Mouse (Mus musculus): ENCODE results near the gene Chn2.
"Not testable (repeated sequence)": the region's sequence is repeated elsewhere in the genome, so short reads cannot be mapped to it uniquely, and the experiment has no call there.

The Chn2 gene

GRCm38 (mm10) chr6:54151443-54152241, 112.3 kb downstream of the Chn2 start:
- no peak for DNase-seq (ENCODE audit: low spot score in 2 of 2)

DNA sequence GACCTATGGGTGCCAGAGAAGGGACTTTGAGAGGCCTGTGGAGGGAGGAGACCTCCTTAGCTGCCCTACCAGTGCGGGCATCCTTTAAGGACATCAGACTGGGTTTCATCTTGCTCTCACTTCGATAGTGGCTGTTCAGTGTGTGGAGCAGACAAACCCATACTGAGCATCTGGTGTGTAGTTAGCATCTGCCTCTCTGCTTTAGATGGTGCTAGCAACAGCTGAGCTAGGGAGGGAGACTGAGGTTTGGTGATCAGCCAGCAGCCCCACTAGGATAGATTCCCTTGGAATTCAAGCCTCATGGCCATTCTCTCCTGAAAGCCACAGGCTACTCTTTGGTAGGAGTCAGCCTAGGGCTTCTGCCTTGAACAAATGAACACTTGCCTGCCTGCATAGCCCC, 117.7 kb downstream of the Chn2 start:
- no peak for DNase-seq (ENCODE audit: low spot score in 2 of 2)

GRCm38 (mm10) chr6:54158317-54158716, 119.0 kb downstream of the Chn2 start:
- DNase-seq (ENCODE audit: low spot score in 2 of 2), result no peak

- DNase-seq (ENCODE audit: low spot score in 2 of 2), result no peak
Observed at GRCm38 (mm10) chr6:54160677-54161076, 121.3 kb downstream of the Chn2 start.

DNA sequence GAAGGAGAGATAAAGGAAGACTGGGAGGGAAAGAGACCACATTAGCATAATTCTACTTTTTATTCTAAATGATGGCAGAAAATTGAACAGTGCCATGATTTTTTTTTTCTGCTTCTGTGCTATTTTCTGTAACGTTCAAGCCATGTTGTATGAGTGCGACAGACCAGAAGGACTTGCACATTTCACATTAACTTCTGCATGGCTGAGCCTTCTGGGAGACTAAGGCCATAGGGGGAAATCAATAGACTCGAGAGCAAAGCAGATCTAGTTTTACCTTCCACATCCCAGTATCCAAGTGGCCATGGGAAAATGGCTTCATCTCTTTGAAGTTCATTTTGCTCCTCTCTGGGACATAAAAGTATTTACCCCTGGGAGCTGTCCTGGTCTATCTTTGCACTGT, 121.9 kb downstream of the Chn2 start:
- no peak for DNase-seq (ENCODE audit: low spot score in 2 of 2)

DNA sequence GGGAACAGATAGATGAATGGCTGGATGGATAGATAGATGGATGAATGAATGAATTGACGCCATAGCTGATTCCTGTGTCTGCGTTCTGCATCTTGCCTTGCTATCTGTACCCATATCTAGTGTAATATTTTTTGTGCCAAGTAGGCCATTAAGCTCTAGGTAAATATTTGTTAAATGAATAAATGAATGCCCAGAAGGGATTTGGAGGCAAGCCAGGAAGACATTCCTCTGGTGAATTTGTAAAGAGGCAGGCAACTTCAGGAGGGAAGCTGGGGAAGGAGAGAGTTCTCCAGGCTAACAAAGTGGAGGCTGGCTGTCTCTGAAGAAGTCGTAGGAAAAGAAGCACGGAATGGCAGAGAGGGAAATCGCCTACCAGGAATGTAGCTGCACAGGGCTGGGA, 123.0 kb downstream of the Chn2 start:
- no peak for DNase-seq (ENCODE audit: low spot score in 2 of 2)

- peak in 1 of 2 experiments; percentile 46 for DNase-seq (ENCODE audit: low spot score in 2 of 2)
Observed at GRCm38 (mm10) chr6:54162786-54163185, 123.4 kb downstream of the Chn2 start.

DNA sequence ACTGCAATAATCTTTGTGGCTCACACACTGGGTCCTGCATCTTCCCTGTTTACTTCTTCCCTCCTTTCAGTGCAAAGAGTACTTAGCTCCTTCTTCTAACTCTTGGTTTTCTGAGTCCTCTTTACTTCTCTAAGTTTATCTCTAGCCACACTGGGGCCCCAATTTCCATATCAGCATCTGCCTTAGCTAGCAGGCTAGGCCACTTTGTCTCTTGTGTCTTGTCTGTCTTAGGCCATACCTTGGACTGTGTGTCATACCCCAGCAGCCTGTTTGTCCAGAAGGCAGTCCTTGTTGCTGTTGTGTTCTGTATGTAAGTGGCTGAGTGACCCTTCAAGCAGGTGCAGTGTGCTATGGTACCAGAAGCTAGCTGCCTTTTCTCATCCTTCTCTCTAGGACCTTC, 124.3 kb downstream of the Chn2 start:
- no peak for DNase-seq (ENCODE audit: low spot score in 2 of 2)

- DNase-seq (ENCODE audit: low spot score in 2 of 2), result peak in 1 of 2 experiments; percentile 48
Observed at GRCm38 (mm10) chr6:54164777-54165176, 125.4 kb downstream of the Chn2 start.

- no peak for DNase-seq (ENCODE audit: low spot score in 2 of 2)
Observed at GRCm38 (mm10) chr6:54165246-54165645, 125.9 kb downstream of the Chn2 start.

GRCm38 (mm10) chr6:54165863-54166262, 126.5 kb downstream of the Chn2 start:
- DNase-seq (ENCODE audit: low spot score in 2 of 2), result no peak

DNA sequence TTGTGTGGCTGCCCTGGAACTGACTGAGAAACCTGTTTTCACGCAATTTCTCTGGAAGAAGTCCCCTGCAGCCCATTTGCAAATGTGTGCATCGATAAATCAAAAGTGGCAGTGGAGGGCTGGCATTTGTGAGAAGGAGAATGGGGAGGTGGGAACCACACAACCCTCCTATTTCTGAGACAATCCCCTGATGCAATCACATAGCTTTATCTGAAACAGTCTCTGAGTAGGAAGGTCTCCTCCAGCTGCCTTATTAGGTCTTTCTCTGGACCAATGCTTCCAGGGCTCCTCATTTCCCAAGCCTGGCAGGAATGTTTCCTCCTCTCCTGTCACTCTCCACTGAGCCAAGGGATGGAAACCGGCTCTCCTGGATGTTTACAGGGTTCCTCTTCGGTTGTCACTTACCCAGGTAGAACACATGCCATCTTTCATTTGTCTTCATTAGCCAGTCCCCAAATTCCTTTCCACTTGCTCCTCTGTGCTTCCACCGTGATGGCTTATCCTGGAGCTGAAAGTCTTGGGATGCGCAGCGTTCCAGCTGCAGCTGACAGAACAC, 127.7 kb downstream of the Chn2 start:
- no peak for DNase-seq (ENCODE audit: low spot score in 2 of 2)

DNA sequence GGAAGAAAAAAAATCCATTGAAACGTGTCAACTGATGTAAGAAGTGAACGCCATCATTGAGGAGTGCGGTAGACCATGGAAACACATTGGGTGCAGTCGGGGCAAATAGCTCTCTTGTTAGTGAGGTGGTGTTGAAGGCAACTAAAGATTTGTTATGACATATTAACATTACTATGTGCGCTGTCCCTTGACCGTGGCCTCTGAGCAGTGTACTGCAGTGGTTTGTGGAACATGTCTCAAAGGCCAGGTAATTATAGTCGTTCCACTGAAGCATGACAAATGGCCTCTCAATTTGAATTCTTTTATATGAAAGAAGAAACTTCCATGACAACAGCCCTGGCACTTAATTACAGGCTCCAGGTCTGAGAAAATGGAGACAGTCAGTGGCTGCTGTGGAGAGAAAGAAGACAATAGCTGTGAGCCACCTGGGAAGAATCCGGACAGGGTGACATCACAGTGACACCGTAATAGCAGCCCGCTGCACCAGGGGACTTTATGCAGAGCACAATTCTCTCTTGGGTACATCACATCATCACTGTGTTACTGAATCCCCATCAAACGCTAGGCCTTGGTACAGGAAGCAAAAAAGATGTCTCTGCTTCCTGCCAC, 131.0 kb downstream of the Chn2 start:
- no peak for DNase-seq (ENCODE audit: low spot score in 2 of 2)

DNA sequence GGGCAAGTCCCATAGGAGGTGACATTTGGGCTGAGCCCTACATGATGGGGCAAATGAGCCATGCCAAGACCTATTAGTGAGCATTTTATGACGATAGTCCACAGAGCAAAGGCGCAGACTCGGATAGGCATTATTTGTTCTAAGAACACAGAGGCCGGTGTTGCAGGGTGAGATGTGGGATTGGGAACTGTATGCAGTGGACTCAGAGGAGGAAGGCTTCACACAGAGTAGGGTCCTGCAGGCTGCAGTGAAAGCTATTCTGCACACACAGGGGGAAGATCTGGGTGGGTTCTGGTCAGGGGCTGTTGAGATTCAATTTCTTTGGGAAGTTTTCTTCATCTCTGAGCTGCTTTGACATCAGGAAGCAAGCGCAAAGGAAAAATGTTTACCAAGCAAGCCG, 132.0 kb downstream of the Chn2 start:
- DNase-seq (ENCODE audit: low spot score in 2 of 2), result no peak

DNA sequence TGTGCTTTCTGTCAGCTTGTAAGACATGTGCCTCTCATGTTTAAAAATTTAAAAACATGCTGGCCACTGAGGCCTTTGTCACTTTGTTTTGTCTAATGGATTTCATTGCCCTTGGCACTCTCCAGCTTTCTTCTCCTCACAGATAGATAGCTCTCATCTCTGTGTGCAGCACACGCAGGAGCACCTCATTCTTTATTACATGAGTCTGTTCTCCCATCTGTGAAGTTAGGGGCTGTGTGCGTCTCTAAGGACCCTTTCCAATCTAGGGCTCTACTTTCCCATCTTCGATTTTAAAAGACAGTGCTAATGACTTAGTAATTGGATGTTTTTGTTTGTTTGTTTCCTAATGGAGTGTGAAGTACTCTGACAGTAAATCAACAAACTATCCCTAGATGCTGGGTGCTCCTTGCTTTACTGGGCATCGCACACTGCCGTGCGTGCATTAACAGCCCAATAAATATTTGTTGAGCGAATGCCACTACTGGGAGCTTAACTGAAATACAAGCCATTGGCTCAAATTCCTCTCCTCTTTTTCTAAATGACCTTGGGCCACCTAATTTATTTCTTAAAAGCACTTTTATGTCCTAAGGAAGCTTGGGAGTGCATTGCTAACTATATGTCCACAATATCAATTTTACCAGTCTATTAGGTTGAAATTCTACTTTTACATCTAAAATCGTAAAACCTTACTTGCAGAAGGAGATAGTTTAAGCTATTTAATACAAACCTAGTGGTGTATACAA, 136.3 kb downstream of the Chn2 start:
- DNase-seq (ENCODE audit: low spot score in 2 of 2), result no peak

DNA sequence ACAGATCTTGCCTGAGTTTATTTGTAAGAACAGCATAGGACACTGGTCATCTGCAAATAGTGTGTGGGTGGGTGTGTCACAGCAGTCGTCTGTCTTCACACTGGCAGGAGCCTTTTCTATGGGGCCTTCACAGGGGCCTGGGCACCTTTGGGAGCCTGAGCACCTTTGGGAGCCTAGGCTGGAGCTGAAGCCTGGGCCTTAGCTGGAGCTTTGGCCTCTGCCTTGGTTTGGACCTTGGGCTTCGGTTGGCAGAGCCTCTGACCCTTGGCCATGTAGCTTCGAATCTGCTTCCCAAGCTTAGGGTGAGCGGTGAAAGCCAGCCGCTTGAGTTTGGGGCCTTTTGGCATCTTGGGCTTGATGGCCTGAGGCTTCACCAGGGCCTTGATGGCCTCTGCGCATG, 137.7 kb downstream of the Chn2 start:
- DNase-seq (ENCODE audit: low spot score in 2 of 2), result not testable (repeated sequence)

- no peak for DNase-seq (ENCODE audit: low spot score in 2 of 2)
Observed at GRCm38 (mm10) chr6:54179056-54179873, 139.9 kb downstream of the Chn2 start.

GRCm38 (mm10) chr6:54179874-54180212, 140.5 kb downstream of the Chn2 start:
- no peak for DNase-seq (ENCODE audit: low spot score in 2 of 2)

DNA sequence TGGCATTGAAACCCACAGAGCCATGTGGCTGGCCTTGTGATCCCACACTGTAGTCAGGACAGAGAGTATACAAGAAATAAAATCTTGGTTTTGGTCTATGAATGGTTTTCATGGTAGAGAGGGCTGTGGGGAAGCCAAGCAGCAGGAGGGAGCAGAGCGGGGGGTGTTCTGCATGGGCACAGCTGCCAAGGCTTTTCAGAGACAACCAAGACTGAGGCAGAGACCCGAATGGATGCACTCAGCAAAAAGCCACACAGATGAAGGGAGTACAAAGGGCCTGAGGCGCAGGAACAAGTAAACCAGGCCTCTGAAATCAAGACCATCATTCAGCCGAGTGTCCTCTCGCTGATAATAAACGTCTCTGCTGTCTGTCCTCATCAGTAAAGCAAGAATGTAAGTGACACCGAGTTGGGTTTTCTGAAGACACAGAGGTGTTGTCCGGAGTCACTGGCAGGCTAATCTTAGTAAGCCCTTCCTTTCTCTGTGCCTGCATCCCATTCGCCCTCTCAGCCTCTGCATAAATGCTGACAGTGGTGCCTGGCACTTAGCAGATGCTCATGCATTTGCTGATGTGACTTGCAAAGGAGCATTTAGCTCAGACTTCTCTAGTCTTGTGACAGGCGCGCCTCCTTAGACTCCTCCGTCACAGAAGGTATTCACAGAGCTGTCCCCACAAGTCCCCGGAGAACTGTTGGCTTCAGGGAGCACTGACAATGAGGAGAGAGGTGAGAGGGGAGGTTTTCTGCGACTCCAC, 144.6 kb downstream of the Chn2 start:
- peak; percentile 30 to 32 for DNase-seq (ENCODE audit: low spot score in 2 of 2)

GRCm38 (mm10) chr6:54193631-54194305, 154.4 kb downstream of the Chn2 start:
- no peak for DNase-seq (ENCODE audit: low spot score in 2 of 2)
